Mouse (Mus musculus) kidney, postnatal 10 days (tissue): Measurements from ENCODE around the gene Zfp709.
"Not testable (repeated sequence)": the region's sequence is repeated elsewhere in the genome, so short reads cannot be mapped to it uniquely, and the experiment has no call there.

ENCODE experiments used
- DNase-seq: peaks from one replicate; pipeline ENCODE4 v3.0.0; 2021; ENCODE audit warnings: mixed read lengths

Gene Zfp709

DNA sequence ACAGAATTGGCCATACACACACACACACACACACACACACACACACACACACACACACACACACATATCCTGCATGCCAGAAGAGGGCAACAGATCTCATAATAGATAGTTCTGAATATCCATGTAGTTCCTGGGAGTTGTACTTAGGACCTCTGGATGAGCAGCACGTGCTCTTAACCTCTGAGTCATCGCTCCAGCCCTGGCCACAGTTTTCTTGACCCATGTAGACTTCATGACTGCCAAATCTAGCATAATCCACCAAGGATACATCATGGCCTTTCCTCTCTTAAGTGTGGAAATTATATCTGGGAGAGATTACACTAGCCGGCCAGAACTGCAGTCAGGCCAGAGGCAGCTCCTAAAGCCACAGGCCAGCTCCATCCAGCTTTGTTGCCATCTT lies 44.7 kb downstream of the Zfp709 start:
- DNase-seq: no peak

DNA sequence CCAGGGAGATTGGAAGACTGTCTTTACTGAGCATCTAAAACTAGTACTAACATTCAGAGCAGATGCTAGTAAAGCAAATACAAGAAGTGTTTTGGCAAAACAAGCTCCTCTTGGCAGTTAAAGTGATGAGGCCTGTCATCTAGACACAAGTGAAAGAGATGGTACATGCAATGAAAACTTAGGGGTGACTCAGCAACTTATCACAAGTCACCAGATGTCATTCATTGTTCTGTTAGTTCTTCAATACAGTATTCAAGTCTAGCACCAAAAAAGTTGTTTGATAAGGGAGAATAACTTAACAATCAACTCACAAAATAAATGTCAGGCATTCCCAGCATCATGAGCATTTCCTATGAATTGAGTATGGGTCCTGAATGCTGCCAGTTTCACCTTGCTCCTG lies 46.0 kb downstream of the Zfp709 start:
- DNase-seq: no peak

DNA sequence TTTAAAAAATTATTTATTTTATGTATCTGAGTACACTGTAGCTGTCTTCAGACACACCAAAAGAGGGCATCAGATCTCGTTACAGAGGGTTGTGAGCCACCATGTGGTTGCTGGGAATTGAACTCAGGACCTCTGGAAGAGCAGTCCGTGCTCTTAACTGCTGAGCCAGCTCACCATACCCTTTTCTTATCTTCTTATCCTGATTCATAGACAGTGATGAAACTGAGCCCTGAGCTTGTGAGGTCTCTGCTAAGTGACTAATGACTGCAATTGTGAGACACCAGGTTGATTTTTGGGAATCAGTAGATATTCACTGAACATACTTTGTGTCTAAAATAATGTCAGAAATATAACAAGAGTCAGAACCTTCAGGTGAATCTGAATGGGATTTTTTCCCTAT lies 56.2 kb downstream of the Zfp709 start:
- DNase-seq: not testable (repeated sequence)

DNA sequence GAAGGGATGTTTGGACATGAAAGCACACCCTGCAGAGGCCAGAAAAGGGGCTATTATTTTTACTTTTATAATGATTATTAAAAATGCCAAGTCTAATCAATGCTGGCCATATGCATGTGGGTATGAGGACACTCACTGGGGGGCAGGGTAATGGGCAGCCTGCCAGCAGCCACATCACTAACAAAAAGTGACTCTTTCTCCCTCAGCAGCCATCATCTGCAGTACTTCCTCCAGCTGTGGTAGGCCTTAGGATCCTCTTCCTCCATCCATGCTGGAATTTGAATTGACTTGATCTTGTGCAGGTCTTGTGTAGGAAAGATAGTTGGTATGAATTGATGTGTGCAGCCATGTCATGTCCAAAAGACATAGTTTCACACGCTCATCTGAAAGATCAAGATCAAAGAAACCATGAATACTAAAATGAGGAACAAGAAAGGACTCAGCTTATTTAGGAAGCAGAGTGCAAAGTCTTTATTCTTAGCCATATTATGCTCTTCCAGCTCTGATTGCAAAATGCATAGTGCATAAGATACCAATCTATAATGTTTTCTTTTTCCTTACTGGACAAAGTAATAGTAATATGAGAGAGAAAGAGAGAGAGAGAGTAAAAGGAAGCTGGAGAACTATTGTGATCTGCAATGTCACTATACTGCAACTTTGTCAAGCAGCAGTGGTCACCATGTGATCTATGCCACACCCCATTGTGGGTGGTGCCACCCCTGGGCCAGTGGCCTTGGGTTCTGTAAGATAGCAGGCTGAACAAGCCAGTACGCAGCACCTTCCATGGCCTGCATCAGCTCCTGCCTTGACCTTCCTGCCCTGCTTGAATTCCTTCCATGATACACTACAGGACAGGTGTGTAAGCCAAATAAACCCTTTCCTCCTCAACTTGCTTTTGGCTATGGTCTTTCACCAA lies 58.7 kb downstream of the Zfp709 start:
- no peak for DNase-seq

DNA sequence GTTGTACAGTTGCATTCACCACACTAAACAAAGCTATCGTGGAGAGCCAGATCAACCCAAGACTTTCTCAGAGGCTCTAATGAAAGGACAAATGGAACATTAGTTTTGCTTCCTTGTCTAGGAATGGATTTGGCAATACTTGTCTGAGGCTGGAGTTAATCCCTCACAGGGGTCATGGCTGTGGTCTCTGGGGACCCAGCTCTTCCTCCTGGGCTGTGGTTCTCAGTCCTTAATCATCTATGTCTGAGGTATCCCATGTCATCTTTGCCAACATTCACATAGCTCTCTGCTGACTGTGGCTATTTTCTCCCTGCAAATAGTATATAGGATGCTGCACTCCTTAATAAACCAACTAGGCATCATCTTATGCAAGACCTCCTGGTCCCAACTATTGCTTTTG lies 60.0 kb downstream of the Zfp709 start:
- DNase-seq: no peak
